Mouse (Mus musculus) E14TG2a.4 (cell line): Measurements from ENCODE around the gene Ctbp2.

Experiments used
- CTCF ChIP-seq: conservative IDR thresholded peaks from 2 replicates; pipeline ENCODE4 v1.5.1; 2014; ENCODE audit warnings: low read length
- NANOG ChIP-seq: IDR thresholded peaks from 2 replicates; pipeline ENCODE4 v1.6.1; 2014; ENCODE audit warnings: borderline replicate concordance, low read length, mixed read lengths
- POU5F1 ChIP-seq: IDR thresholded peaks from 2 replicates; pipeline ENCODE4 v1.6.1; 2014; ENCODE audit warnings: low read length, borderline replicate concordance

DNA sequence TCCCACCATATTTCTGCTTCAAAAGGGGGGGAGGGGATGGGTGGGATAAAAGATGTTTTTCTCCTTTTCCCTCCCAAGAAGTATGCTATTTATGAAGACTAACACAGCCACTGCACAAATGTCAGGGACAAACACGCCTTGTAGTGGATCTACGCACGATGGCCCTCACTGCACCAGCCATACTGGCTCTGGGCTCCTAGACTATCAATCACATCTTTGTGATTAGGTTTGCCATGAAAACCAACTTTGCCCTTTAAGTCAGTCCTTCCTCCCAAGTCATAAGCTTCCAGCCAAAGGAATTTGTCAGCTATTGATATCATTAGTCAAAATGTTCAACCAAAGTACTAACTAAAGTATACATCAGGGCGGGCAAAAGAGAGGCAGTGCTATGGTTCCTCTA, 96.2 kb downstream of the Ctbp2 start:
- TF ChIP-seq CTCF (no peak), NANOG (no peak), POU5F1 (no peak)
